Mouse (Mus musculus) lung, adult 2 months (tissue): ENCODE data around the gene Lrmda. TPM values are rescaled to one million over a fixed set of nuclear protein-coding genes. Genes with fewer than 3 reads are reported as not detected.

ENCODE experiments used
- DNase-seq: peaks from one replicate; pipeline ENCODE4 v3.0.0; 2022
- H3K4me1 ChIP-seq: fragments of 200-500 bp; 2 replicates; pipeline ENCODE4 v1.6.1; 2011; ENCODE audit warnings: low read length; ENCODE audit not compliant: control insufficient read depth, insufficient read depth
- H3K4me3 ChIP-seq: fragments of 200-500 bp; replicated peaks from 2 replicates; pipeline ENCODE3; 2011; ENCODE audit warnings: low read depth, mild to moderate bottlenecking, control low read depth, low read length; ENCODE audit errors: extremely low read depth
- CTCF ChIP-seq: fragments of 200-500 bp; IDR thresholded peaks from 2 replicates; pipeline ENCODE4 v1.5.1; 2011; ENCODE audit warnings: mild to moderate bottlenecking, low read length, control low read depth; ENCODE audit not compliant: insufficient read depth
- POLR2A ChIP-seq: fragments of 200-500 bp; IDR thresholded peaks from 2 replicates; pipeline ENCODE4 v1.6.1; 2011; ENCODE audit warnings: low read depth, mild to moderate bottlenecking, control low read depth, low read length, borderline replicate concordance; ENCODE audit errors: extremely low read depth
- WGBS: fragments of 180-500 bp; shearing (Covaris S2); methylation state at CpG from one replicate; pipeline ENCODE4 v1.1.7; 2018; 5-methylcytosine and 5-hydroxymethylcytosine counted together
- polyA plus RNA-seq: library from polyadenylated mRNA; depleted of rRNA; stranded (reverse); fragments of >200 nt; gene quantifications from 2 replicates; pipeline ENCODE4 v1.2.3, GENCODE M21; 2012

Lrmda gene
- polyA plus RNA-seq, 1 experiment = 1.8 TPM

- no peak overlapping the region for H3K4me3 ChIP-seq
- no peak for DNase-seq
- H3K4me1 ChIP-seq = peaks cover 8% of the 10 kb centered on the region
- WGBS = 9% methylated on average over 3 of the region's 3 CpGs
- TF ChIP-seq POLR2A = no peak
- TF ChIP-seq CTCF = no peak
Observed at GRCm38 (mm10) chr14:22807324-22807723, 787.8 kb downstream of the Lrmda start.

- DNase-seq = peak; percentile 51
- WGBS = 6% methylated on average over 20 of the region's 20 CpGs
- Histone ChIP-seq H3K4me3 (no peak overlapping the region), H3K4me1 (peaks cover 10% of the 10 kb centered on the region)
- TF ChIP-seq CTCF (peak; percentile 76), POLR2A (no peak)
Observed at GRCm38 (mm10) chr14:22807726-22808594, 788.4 kb downstream of the Lrmda start.

DNA sequence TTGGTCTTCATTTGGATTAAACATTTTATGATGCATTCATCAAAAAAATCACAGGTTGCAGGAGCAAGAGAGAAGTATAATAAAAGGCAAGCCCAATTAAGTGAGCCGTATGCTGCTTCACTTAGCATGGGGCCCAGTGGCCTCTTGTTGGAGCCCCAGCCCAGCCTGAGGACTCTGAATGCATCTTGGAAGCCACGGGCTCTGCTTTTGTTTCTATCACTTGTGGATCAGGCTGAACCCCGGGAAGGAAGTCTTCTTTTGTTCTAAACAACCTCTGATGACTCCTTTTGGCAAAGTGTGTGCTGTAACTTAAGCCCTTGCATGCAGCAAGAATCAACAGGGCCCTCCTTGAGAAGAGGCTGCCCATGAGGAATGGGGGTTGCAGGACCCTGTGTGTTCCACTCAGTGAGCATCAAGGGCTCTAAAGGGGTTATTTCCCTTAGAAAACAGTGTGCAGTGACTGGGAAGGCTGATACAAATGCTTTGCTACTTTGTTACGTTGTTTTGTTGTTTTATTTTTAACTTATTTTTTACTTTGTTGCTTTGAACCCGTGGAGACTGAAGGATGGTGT is 789.2 kb downstream of the Lrmda start:
- H3K4me1 ChIP-seq = peaks cover 12% of the 10 kb centered on the region
- TF ChIP-seq CTCF = no peak
- TF ChIP-seq POLR2A = no peak
- no peak for DNase-seq
- 37% methylated on average over 5 of the region's 5 CpGs for WGBS
- no peak overlapping the region for H3K4me3 ChIP-seq

DNA sequence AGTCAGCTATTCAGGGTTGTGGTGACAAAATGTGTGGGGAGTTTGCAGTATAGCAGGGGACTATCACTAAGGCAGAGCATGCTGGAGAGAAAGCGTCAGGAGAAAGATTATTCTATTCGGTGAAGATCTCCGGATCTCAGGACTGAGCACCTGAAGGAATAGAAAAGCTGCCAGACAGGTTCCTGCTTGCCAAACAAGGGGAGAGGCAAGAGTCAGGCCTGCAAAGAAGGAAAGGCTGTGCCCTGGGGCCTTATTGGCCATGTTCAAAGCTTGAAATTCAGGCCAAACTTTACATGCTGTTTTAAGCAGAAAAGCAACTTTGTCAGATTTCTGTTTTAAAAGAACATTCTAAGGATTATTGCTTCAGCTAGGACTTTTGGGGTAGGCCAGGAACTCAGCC is 789.7 kb downstream of the Lrmda start:
- Histone ChIP-seq H3K4me3 (no peak overlapping the region), H3K4me1 (peaks cover 12% of the 10 kb centered on the region)
- 66% methylated on average over 3 of the region's 3 CpGs for WGBS
- TF ChIP-seq CTCF (no peak), POLR2A (no peak)
- DNase-seq = no peak

DNA sequence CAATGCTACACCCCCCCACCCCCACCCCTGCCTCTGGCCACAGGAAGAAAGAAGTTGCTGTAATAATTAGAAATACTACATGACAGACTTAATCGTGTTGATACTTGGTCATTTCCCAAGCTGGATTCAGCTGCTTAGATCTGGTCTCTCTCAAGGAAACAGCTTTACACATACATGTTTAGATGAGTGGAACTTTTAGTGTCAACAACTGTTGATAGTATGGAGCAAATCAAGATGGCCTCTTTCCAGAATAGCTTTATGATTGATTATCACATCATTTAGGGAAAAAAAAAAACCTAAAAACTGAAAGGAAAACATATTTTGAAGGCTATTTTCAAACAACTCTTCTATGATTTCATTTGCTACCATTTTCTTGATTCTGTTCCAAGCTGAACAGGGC is 791.0 kb downstream of the Lrmda start:
- Histone ChIP-seq H3K4me1 (peaks cover 15% of the 10 kb centered on the region), H3K4me3 (no peak overlapping the region)
- 32% methylated on average over 1 of the region's 1 CpGs for WGBS
- DNase-seq = no peak
- TF ChIP-seq CTCF (no peak), POLR2A (no peak)

DNA sequence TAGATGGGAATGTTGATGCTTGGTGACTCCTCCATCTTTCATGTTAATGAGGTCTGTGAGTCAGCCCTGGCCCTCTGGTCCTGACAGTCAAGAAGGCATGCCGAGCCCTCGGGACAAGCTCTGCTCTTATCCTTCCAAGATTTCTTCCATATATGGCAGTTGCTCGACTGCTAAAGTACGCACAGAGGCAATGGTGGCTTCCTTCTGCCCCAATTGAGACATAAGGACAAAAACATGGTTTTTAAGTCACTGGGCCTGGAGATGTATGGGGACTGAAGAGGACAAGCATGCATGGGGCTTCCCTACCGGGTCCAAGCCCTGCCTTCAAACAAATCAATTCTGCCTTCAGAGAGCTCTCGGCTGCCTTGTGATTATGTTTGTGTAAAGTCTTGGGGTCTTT is 793.3 kb downstream of the Lrmda start:
- Histone ChIP-seq H3K4me1 (peaks cover 11% of the 10 kb centered on the region), H3K4me3 (no peak overlapping the region)
- DNase-seq = no peak
- no peak for TF ChIP-seq POLR2A
- no peak for TF ChIP-seq CTCF
- 62% methylated on average over 6 of the region's 6 CpGs for WGBS

DNA sequence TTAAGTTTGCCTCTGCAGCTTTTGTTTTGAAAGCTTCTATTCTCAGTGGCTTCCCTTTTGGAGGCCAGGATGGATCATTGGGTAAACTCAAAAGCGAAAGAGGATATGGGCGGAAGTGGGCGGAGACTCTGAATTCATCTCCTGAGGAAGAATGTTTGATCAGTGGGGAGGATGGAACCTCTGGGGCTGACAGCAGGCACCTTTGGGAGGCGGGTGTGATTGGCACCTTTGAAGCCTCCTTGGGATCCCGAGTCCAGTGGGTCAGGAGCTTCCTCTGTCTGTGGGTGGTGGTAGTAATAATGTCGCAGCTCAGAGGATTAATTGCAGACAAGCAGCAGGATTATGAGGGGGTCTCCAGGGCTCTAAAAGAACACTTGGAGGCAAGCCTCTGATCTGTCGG is 793.9 kb downstream of the Lrmda start:
- DNase-seq = no peak
- H3K4me1 ChIP-seq = peaks cover 8% of the 10 kb centered on the region
- H3K4me3 ChIP-seq = no peak overlapping the region
- TF ChIP-seq POLR2A (no peak), CTCF (no peak)
- 43% methylated on average over 7 of the region's 7 CpGs for WGBS

- no peak for DNase-seq
- H3K4me1 ChIP-seq = peaks cover 8% of the 10 kb centered on the region
- no peak for TF ChIP-seq CTCF
- no peak for TF ChIP-seq POLR2A
Observed at GRCm38 (mm10) chr14:22814811-22815345, 795.4 kb downstream of the Lrmda start.

DNA sequence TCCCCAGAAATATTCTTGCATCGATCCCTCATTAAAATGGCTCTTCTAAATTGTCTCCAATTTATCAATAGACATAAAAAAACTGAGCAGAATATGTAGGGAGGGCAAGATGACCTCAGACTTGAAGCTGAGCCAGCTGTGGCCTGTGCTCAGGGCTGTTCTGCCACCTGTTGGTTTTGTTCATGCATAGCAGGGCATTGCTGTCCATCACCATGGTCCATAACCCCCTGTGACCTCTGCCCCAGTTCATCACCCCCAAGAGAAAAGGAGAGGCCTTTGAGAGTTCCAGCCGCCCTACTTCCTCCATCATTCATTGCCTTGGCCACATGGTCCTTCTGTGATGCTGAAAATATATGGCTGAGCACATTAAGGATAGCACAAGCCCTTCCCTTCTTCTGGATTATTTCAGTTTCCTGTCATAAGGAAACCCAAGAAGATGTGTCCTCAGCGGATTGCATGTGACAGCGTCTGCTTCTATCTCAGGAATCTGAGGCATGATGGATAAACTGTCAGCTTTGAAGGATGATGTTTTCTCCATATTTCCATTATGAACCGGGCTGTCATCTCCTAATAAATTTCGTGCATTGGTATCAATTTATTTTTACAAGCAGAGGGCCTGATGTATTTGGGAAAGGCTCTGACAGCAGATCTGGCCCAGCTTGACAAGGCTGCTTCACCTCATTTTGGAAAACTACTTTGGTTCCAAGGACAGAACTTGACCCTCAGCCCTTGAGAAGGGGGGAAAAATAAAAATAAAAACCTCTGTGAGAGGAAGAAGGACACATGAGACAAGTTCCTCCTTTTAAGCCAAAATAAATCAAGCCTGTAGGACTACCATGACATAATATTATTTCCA is 798.1 kb downstream of the Lrmda start:
- 65% methylated on average over 6 of the region's 6 CpGs for WGBS
- H3K4me3 ChIP-seq = no peak overlapping the region
- DNase-seq = peak; percentile 34
- TF ChIP-seq POLR2A (no peak), CTCF (peak; percentile 85)
- peaks cover 8% of the 10 kb centered on the region for H3K4me1 ChIP-seq

More at GRCm38 (mm10) chr14:22814811-22815345, 795.4 kb downstream of the Lrmda start:
- no peak overlapping the region for H3K4me3 ChIP-seq
- 40% methylated on average over 9 of the region's 9 CpGs for WGBS
